ENCODE assay signal across 16 mouse cellular contexts in genomic region chr5:33052849-33053582, GRCm38 (mm10). TPM values are rescaled to one million over a fixed set of nuclear protein-coding genes. Genes with fewer than 3 reads are reported as not detected.
A peak's percentile ranks its signal among the peaks of the same experiment; 100 is the strongest.
DNase-seq lines count a peak whose midpoint lies in the region; ATAC-seq and TF ChIP-seq lines count a peak whose summit lies in the region.
"Had no signal": no experiment of that assay in that cellular context is flagged by ENCODE, and none has a peak within 500 bp of the region (broad histone marks: within the 10 kb centered on the region; RNA-seq: fewer than 3 reads in every experiment).

No protein-coding gene starts in this region.

- no peak for DNase-seq in heart, postnatal 0 days (ENCODE audit: low spot score)
- DNase-seq in heart, embryonic 10.5 days (ENCODE audit: low spot score) = no peak
- peak; percentile 71 to 72 for DNase-seq in kidney, adult 8-10 months
- DNase-seq in hindbrain, embryonic 10.5 days (ENCODE audit: low spot score) = no peak
- DNase-seq in left cerebral cortex, adult 11 months (ENCODE audit: low spot score) = no peak
- no peak for DNase-seq in urinary bladder, postnatal 4 days (ENCODE audit: low spot score in 2 of 2)
- DNase-seq: cerebellum, adult 9-10 months; right cerebral cortex, postnatal 14 days had no signal

- H3K4me3 ChIP-seq in heart, postnatal 0 days (ENCODE audit: low read depth, low read length) = no peak overlapping the region
- H3K4me3 ChIP-seq in heart, embryonic 10.5 days = no peak overlapping the region
- no peak overlapping the region for H3K4me3 ChIP-seq in bone marrow, adult 2 months (replicated peaks; ENCODE audit: control insufficient read depth, low read depth, low read length)
- no peak overlapping the region for H3K4me3 ChIP-seq in liver, embryonic 12.5 days
- H3K4me3 ChIP-seq in hindbrain, embryonic 10.5 days = no peak overlapping the region
- H3K4me3 ChIP-seq: midbrain, embryonic 10.5 days; neural tube, embryonic 15.5 days had no signal

- 41% methylated on average over 14 of the region's 14 CpGs for WGBS in heart, postnatal 0 days
- 67% methylated on average over 14 of the region's 14 CpGs for WGBS in heart, embryonic 10.5 days
- WGBS in bone marrow, adult 2 months = 55% methylated on average over 14 of the region's 14 CpGs
- WGBS in liver, embryonic 12.5 days (ENCODE audit: insufficient replicate concordance) = 48% methylated on average over 14 of the region's 14 CpGs
- WGBS in hindbrain, embryonic 10.5 days = 83% methylated on average over 14 of the region's 14 CpGs

- no peaks in the 10 kb centered on the region for H3K27me3 ChIP-seq in heart, postnatal 0 days (ENCODE audit: control insufficient read depth, insufficient read depth, low read length)
- no peaks in the 10 kb centered on the region for H3K27me3 ChIP-seq in heart, embryonic 10.5 days (ENCODE audit: insufficient read depth, poor library complexity, severe bottlenecking)
- H3K27me3 ChIP-seq in liver, embryonic 12.5 days (replicated peaks) = peaks cover 14% of the 10 kb centered on the region; the same call in 1 of the 2 replicates
- no peaks in the 10 kb centered on the region for H3K27me3 ChIP-seq in hindbrain, embryonic 10.5 days (ENCODE audit: insufficient read depth, poor library complexity, severe bottlenecking)
- H3K27me3 ChIP-seq: neural tube, embryonic 15.5 days had no signal

- H3K9ac ChIP-seq in heart, postnatal 0 days (replicated peaks; ENCODE audit: low read depth, low read length) = no peak overlapping the region
- H3K9ac ChIP-seq in liver, embryonic 12.5 days = no peak overlapping the region
- H3K9ac ChIP-seq: neural tube, embryonic 15.5 days had no signal

- TF ChIP-seq POLR2A in bone marrow, adult 2 months (IDR thresholded peaks at IDR 0.05; ENCODE audit: borderline replicate concordance, control insufficient read depth, low read depth, low read length) = no peak

- H3K4me1 ChIP-seq in heart, postnatal 0 days (ENCODE audit: control insufficient read depth, insufficient read depth) = no peaks in the 10 kb centered on the region
- no peaks in the 10 kb centered on the region for H3K4me1 ChIP-seq in heart, embryonic 10.5 days
- no peaks in the 10 kb centered on the region for H3K4me1 ChIP-seq in bone marrow, adult 2 months (ENCODE audit: control insufficient read depth, insufficient read depth, low read length)
- no peaks in the 10 kb centered on the region for H3K4me1 ChIP-seq in liver, embryonic 12.5 days
- H3K4me1 ChIP-seq in hindbrain, embryonic 10.5 days (replicated peaks) = no peaks in the 10 kb centered on the region
- H3K4me1 ChIP-seq: midbrain, embryonic 10.5 days; neural tube, embryonic 15.5 days had no signal

- H3K4me2 ChIP-seq in heart, postnatal 0 days (ENCODE audit: low read depth, low read length) = peak overlapping the region; percentile 15; the same call in 1 of the 2 replicates
- H3K4me2 ChIP-seq in liver, embryonic 12.5 days = peak overlapping the region; percentile 35; the same call in 1 of the 2 replicates
- H3K4me2 ChIP-seq: neural tube, embryonic 15.5 days had no signal

- no peak overlapping the region for H3K27ac ChIP-seq in heart, postnatal 0 days (ENCODE audit: low read depth)
- H3K27ac ChIP-seq in heart, embryonic 10.5 days = no peak overlapping the region
- H3K27ac ChIP-seq in bone marrow, adult 2 months (ENCODE audit: control insufficient read depth, insufficient read depth, low read depth, low read length, poor library complexity) = peak overlapping the region; percentile 29; the same call in 1 of the 2 replicates
- no peak overlapping the region for H3K27ac ChIP-seq in liver, embryonic 12.5 days
- H3K27ac ChIP-seq in hindbrain, embryonic 10.5 days = no peak overlapping the region
- H3K27ac ChIP-seq: midbrain, embryonic 10.5 days; neural tube, embryonic 15.5 days had no signal

- no peak for ATAC-seq in heart, postnatal 0 days (ENCODE audit: insufficient read depth, low read depth)
- peak; percentile 58; the same call in 1 of the 2 replicates for ATAC-seq in liver, embryonic 12.5 days
- ATAC-seq: hindbrain, embryonic 16.5 days; lung, postnatal 0 days had no signal

- no peaks in the 10 kb centered on the region for H3K9me3 ChIP-seq in heart, postnatal 0 days (replicated peaks; ENCODE audit: control insufficient read depth, low read length)
- no peaks in the 10 kb centered on the region for H3K9me3 ChIP-seq in heart, embryonic 10.5 days
- H3K9me3 ChIP-seq in liver, embryonic 12.5 days (replicated peaks) = no peaks in the 10 kb centered on the region
- no peaks in the 10 kb centered on the region for H3K9me3 ChIP-seq in hindbrain, embryonic 10.5 days
- H3K9me3 ChIP-seq: midbrain, embryonic 10.5 days; neural tube, embryonic 15.5 days had no signal

- no peaks in the 10 kb centered on the region for H3K36me3 ChIP-seq in heart, postnatal 0 days (replicated peaks; ENCODE audit: control insufficient read depth, insufficient read depth, low read length)
- H3K36me3 ChIP-seq in heart, embryonic 10.5 days = no peaks in the 10 kb centered on the region
- H3K36me3 ChIP-seq in liver, embryonic 12.5 days = no peaks in the 10 kb centered on the region
- no peaks in the 10 kb centered on the region for H3K36me3 ChIP-seq in hindbrain, embryonic 10.5 days
- H3K36me3 ChIP-seq: midbrain, embryonic 10.5 days; neural tube, embryonic 15.5 days had no signal

- no peak for TF ChIP-seq CTCF in heart, postnatal 0 days (IDR thresholded peaks at IDR 0.05; ENCODE audit: low read depth)
- no peak for TF ChIP-seq CTCF in bone marrow, adult 2 months (IDR thresholded peaks at IDR 0.05; ENCODE audit: control insufficient read depth, insufficient read depth, low read length)

- no peak for TF ChIP-seq EP300 in heart, postnatal 0 days (IDR thresholded peaks at IDR 0.05; ENCODE audit: low read depth)

RNA-seq across cellular contexts. Expression of gene Ywhah, which starts 34.4 kb away (rescaled TPM):
- total RNA-seq in heart, postnatal 0 days (2014; rRNA removed; ENCODE audit: low replicate concordance) = 132 and 199 TPM in 2 replicates
- polyA plus RNA-seq in heart, postnatal 0 days (2015; fragmentation: Nextera tagmentation; extraction: Ambion mirVana) = 267 and 288 TPM in 2 replicates
- polyA plus RNA-seq in heart, embryonic 10.5 days (2016; fragmentation: Nextera tagmentation; extraction: Ambion mirVana) = 471 and 500 TPM in 2 replicates
- polyA plus RNA-seq in bone marrow, adult 2 months (2011; ENCODE audit: insufficient read depth, insufficient read length, low replicate concordance, missing spikeins) = 200 and 252 TPM in 2 replicates
- polyA plus RNA-seq in liver, embryonic 12.5 days (2016; fragmentation: Nextera tagmentation; extraction: Ambion mirVana) = 282 and 294 TPM in 2 replicates
- polyA plus RNA-seq in hindbrain, embryonic 10.5 days (2016; fragmentation: Nextera tagmentation; extraction: Ambion mirVana) = 430 and 455 TPM in 2 replicates

RNA-seq across cellular contexts. Expression of gene Slc5a1, which starts 51.0 kb away (rescaled TPM):
- not detected in 2 replicates for total RNA-seq in heart, postnatal 0 days (2014; rRNA removed; ENCODE audit: low replicate concordance)
- polyA plus RNA-seq in heart, postnatal 0 days (2015; fragmentation: Nextera tagmentation; extraction: Ambion mirVana) = not detected in 2 replicates
- not detected in 2 replicates for polyA plus RNA-seq in heart, embryonic 10.5 days (2016; fragmentation: Nextera tagmentation; extraction: Ambion mirVana)
- polyA plus RNA-seq in bone marrow, adult 2 months (2011; ENCODE audit: insufficient read depth, insufficient read length, low replicate concordance, missing spikeins) = not detected in 2 replicates
- polyA plus RNA-seq in liver, embryonic 12.5 days (2016; fragmentation: Nextera tagmentation; extraction: Ambion mirVana) = not detected in 2 replicates
- polyA plus RNA-seq in hindbrain, embryonic 10.5 days (2016; fragmentation: Nextera tagmentation; extraction: Ambion mirVana) = not detected in 2 replicates
- total RNA-seq: adrenal gland, adult 18-20 months; gastrocnemius, postnatal 4 days had no signal
- polyA plus RNA-seq: midbrain, embryonic 10.5 days had no signal

Comparison
In these comparisons a context has a peak if more than half of its experiments do, and no peak if none do; other contexts are left out.
1. DNase-seq: peak in kidney, adult 8-10 months (2 of 2); none in heart, postnatal 0 days (single experiment), heart, embryonic 10.5 days (single experiment), hindbrain, embryonic 10.5 days (single experiment), left cerebral cortex, adult 11 months (single experiment) and urinary bladder, postnatal 4 days (0 of 2).